Mouse (Mus musculus) CH12F3 (cell line): ENCODE results near the gene Hist1h4j.

ENCODE experiments used
- in situ Hi-C: fragments of 300-500 bp; cut with MboI; formaldehyde crosslinking; loops from 2 replicates; pipeline ENCODE4 v1.14.3; 2020; ENCODE audit warnings: low sequenced_read_pairs

The Hist1h4j gene

DNA sequence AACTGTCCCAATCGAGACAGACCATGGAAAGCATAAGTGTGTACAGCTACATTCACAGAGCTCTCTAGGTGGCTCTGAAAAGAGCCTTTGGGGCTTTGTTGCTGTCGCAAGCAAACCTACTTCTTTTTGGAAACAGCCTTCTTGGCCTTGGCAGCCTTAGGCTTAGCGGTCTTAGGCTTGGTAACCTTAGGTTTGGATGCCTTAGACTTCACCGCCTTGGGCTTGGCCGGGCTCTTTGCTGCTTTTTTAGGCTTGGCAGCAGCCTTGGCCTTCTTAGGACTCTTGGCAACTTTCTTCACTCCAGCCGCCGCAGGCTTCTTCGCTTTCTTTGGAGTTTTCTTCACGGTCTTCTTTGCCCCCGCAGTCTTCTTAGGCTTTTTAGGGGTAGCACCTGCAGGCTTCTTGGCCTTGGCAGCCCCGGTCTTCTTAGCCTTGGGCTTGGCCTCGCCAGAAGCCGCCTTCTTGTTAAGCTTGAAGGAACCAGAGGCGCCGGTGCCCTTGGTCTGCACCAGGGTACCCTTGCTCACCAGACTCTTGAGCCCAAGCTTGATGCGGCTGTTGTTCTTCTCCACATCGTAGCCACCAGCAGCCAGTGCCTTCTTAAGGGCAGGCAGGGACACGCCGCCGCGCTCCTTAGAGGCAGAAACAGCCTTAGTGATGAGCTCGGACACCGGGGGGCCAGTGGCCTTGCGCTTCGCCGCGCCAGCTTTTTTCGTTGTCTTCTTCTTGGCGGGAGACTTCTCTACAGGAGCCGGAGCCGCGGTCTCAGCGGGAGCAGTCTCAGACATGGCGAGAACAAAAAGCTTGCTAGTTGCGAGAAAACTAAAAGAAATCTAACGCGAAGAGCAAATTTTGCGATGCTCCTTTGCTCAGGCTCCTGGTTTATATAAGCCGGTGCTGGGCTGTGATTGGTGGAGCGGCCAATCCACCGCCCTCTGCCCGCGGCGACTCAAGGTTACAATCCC, 45.2 kb downstream of the Hist1h4j start, which contains the start of gene Hist1h1b:
Gene Hist1h1b, minus strand, starts transcription at position 859 of the 965 bp plus-strand sequence.
- in situ Hi-C loops = loop anchor here (25.0 kb wide), 1 partner anchor 1782 kb away; the partner anchor contains the start of genes Hist1h1d, Hist1h2ad, Hist1h2ae and Hist1h2bf

DNA sequence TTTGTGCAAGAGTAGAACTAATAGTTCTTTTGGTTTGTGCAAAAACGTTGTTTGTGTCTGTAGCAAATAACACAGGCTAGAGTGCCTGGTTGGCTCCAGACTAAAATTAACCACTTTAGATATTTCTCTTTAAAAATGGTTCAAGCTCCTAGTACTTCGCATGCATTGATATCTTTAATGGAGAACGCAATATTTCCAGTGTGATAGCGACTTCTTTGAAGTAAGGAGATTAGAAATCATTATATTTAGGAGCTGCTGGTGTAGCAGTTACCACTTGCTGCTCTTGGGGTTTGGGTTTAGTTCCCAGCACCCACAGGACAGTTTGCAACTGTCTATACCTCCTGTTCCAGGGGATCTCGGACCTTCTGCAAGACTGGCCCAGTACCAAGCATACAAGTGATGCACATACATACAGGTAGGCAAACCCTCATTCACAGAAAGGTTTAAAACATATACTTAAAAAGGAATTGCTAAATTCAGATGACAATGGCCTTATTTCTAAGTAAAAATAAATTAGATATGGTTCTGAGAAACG, 46.2 kb downstream of the Hist1h4j start:
- in situ Hi-C loops = loop anchor here (25.0 kb wide), 1 partner anchor 1781 kb away; the partner anchor contains the start of genes Hist1h1d, Hist1h2ad, Hist1h2ae and Hist1h2bf

DNA sequence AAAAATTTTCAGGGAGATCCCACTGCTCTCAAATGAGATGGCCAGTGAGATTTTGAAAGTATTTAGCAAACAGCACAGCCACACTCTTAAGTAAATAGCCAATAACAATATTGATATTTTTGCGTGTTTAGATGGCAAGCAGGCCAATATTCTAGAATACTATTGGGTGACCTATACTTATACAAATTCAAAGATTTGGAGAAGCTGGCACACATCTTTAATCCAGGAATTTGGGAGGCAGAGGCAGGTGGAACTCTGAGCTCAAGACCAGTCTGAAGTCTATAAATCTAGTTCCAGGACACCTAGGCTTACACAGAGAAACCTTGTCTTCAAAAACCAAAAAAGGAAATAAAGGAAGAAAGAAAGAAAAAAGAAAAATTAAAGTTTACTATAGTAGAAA, 46.8 kb downstream of the Hist1h4j start:
- in situ Hi-C loops = loop anchor here (25.0 kb wide), 1 partner anchor 1781 kb away; the partner anchor contains the start of genes Hist1h1d, Hist1h2ad, Hist1h2ae and Hist1h2bf

- in situ Hi-C loops = loop anchor here (25.0 kb wide), 1 partner anchor 1780 kb away; the partner anchor contains the start of genes Hist1h1d, Hist1h2ad, Hist1h2ae and Hist1h2bf
These were observed 47.7 kb downstream of the Hist1h4j start for GRCm38 (mm10) chr13:21782361-21783254.

DNA sequence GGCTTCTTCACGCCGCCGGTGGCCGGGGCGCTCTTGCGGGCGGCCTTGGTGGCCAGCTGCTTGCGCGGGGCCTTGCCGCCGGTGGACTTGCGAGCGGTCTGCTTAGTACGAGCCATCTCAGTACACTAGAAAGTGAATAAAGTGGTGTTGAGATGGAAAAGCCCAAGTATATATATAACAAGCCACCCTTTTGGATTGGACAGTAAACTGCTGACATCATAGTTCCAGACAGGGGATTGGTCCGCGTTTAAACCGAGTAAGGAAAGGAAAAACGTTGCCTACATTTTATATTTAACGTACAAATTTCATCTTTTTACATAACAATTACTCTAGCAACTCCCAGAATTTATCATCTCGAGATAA, 48.4 kb downstream of the Hist1h4j start, which contains the start of gene Hist1h3i:
Gene Hist1h3i, minus strand, starts transcription at position 116 of the 363 bp plus-strand sequence.
- in situ Hi-C loops = loop anchor here (25.0 kb wide), 1 partner anchor 1779 kb away; the partner anchor contains the start of genes Hist1h1d, Hist1h2ad, Hist1h2ae and Hist1h2bf

DNA sequence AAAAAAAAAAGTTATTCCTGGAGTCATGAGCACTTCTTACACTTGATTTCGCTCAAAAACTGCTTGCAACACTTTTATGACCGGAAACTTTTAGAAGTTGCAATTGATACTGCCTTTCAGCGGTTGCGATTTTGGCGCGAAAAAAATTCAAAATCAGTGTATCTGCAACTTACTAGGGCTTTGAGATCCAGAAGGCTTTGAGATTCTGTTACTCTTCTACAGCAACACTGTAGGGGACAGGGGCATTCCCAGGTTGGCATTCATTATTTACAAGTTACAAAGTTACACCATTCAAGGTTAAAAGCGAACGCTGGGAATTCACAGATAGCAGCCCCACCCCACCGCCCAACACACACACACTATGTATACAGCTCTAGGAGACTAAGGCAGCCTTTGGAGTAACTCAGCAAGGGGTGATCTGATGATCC, 48.9 kb downstream of the Hist1h4j start:
- in situ Hi-C loops = loop anchor here (25.0 kb wide), 1 partner anchor 1779 kb away; the partner anchor contains the start of genes Hist1h1d, Hist1h2ad, Hist1h2ae and Hist1h2bf

DNA sequence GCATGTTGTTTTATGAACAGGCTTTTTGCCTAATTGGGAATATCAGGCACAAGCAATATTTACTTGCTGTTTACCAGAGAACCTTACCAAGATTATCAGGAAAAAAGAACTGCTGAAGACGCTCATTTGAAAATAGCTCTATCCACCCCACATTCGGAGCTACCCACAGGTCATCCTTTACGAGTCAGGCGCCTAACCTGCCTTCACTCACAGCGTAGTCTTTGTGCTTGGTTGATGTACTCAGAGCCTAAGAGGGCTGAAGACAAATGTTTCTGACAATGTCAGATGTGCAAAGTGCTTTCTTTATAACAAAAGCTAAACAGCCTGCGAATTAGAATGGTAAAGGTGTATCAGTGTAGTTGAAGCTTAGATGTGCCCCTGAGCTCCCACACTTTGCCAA, 49.4 kb downstream of the Hist1h4j start:
- in situ Hi-C loops = loop anchor here (25.0 kb wide), 1 partner anchor 1778 kb away; the partner anchor contains the start of genes Hist1h1d, Hist1h2ad, Hist1h2ae and Hist1h2bf
